Mouse (Mus musculus) adipocyte (in vitro differentiated cells): ENCODE data around the gene Itpripl1.
"Not testable (repeated sequence)": the region's sequence is repeated elsewhere in the genome, so short reads cannot be mapped to it uniquely, and the experiment has no call there.

ENCODE experiments used
- DNase-seq: peaks from one replicate; pipeline ENCODE4 v3.0.0-alpha.2; 2016; ENCODE audit warnings: low spot score

Itpripl1 gene

GRCm38 (mm10) chr2:127090151-127090550 is 53.1 kb downstream of the Itpripl1 start:
- not testable (repeated sequence) for DNase-seq
